Mouse (Mus musculus) ES-E14 (cell line): ENCODE measurements around the gene Olfr288. TPM values are rescaled to one million over a fixed set of nuclear protein-coding genes. Genes with fewer than 3 reads are reported as not detected.

ENCODE experiments used
- DNase-seq: peaks from one replicate; pipeline ENCODE4 v3.0.0-alpha.2; 2013; ENCODE audit warnings: low read depth, low spot score
- H3K27ac ChIP-seq: 2 replicates; pipeline ENCODE4 v1.5.1; 2012; ENCODE audit warnings: low read depth, mild to moderate bottlenecking, low read length, moderate library complexity, mixed read lengths; ENCODE audit not compliant: poor library complexity, insufficient read depth, severe bottlenecking
- H3K36me3 ChIP-seq: 2 replicates; pipeline ENCODE4 v1.6.1; 2012; ENCODE audit warnings: mild to moderate bottlenecking, low read length, moderate library complexity, mixed read lengths; ENCODE audit not compliant: control insufficient read depth, poor library complexity, insufficient read depth, severe bottlenecking
- H3K4me1 ChIP-seq, 2 experiments: fragments of 150-350 bp in 1 of 2; sonication (generic) in 1 of 2; 2 replicates each; pipeline ENCODE4 v1.6.1; 2012; ENCODE audit warnings: low read length in 2 of 2, mild to moderate bottlenecking in 1 of 2, mixed read lengths in 1 of 2; ENCODE audit not compliant: control insufficient read depth in 2 of 2, insufficient read depth in 2 of 2, poor library complexity in 1 of 2
- H3K4me3 ChIP-seq, 2 experiments: fragments of 150-350 bp in 1 of 2; sonication (generic) in 1 of 2; 2 replicates each; pipeline ENCODE4 v1.5.1; 2012; ENCODE audit warnings: low read length in 2 of 2, low read depth in 1 of 2, mild to moderate bottlenecking in 1 of 2, mixed read lengths in 1 of 2; ENCODE audit not compliant: insufficient read depth in 1 of 2, poor library complexity in 1 of 2, severe bottlenecking in 1 of 2
- H3K9ac ChIP-seq: 2 replicates; pipeline ENCODE4 v1.6.1; 2012; ENCODE audit warnings: low read depth, mild to moderate bottlenecking, low read length, mixed read lengths; ENCODE audit not compliant: poor library complexity, insufficient read depth, severe bottlenecking
- H3K9me3 ChIP-seq: fragments of 150-350 bp; sonication (generic); 2 replicates; pipeline ENCODE4 v1.6.1; 2012; ENCODE audit warnings: low read depth, mild to moderate bottlenecking, low read length; ENCODE audit not compliant: control insufficient read depth, insufficient read depth
- CHD2 ChIP-seq: IDR thresholded peaks from 2 replicates; pipeline ENCODE4 v1.6.1; 2014; ENCODE audit warnings: mild to moderate bottlenecking, low read depth, low read length, inconsistent platforms
- HCFC1 ChIP-seq: IDR thresholded peaks from 2 replicates; pipeline ENCODE4 v1.6.1; 2012; ENCODE audit warnings: low read length, inconsistent platforms, borderline replicate concordance; ENCODE audit not compliant: insufficient read depth
- MAFK ChIP-seq: IDR thresholded peaks from 2 replicates; pipeline ENCODE4 v1.6.1; 2014; ENCODE audit warnings: mild to moderate bottlenecking, low read depth, low read length, inconsistent platforms; ENCODE audit not compliant: insufficient read depth
- ZC3H11A ChIP-seq: IDR thresholded peaks from 2 replicates; pipeline ENCODE4 v1.6.1; 2012; ENCODE audit warnings: low read depth, mild to moderate bottlenecking, inconsistent platforms, low read length, borderline replicate concordance
- ZNF384 ChIP-seq: IDR thresholded peaks from 2 replicates; pipeline ENCODE4 v1.6.1; 2012; ENCODE audit warnings: low read depth, low read length, inconsistent platforms
- in situ Hi-C, 2 experiments: fragments of 600-800 bp; cut with MboI; formaldehyde crosslinking; loops; one replicate each; pipeline ENCODE4 v1.15.1; 2025; ENCODE audit warnings: low sequenced_read_pairs in 2 of 2, inconsistent platforms in 1 of 2; ENCODE audit not compliant: unreplicated experiment in 2 of 2
- total RNA-seq: library from RNA; depleted of rRNA; stranded (reverse); fragments of 300-350 nt; gene quantifications from 2 replicates; pipeline ENCODE4 v1.2.3, GENCODE M21; 2012

The Olfr288 gene
- total RNA-seq, 1 experiment = not detected

GRCm38 (mm10) chr15:98162561-98162960 is 32.8 kb downstream of the Olfr288 start:
- in situ Hi-C loops = no loop called here
- TF ChIP-seq ZNF384 = no peak
- no peak for TF ChIP-seq MAFK
- no peak for TF ChIP-seq ZC3H11A
- no peak for TF ChIP-seq HCFC1
- TF ChIP-seq CHD2 = no peak
- H3K9me3 ChIP-seq = no peaks in the 10 kb centered on the region
- DNase-seq = no peak
- H3K9ac ChIP-seq = no peak overlapping the region
- H3K36me3 ChIP-seq = no peaks in the 10 kb centered on the region
- no peak overlapping the region for H3K27ac ChIP-seq
- peaks cover 0 to 8% of the 10 kb centered on the region in 2 experiments; a peak in 2 of 4 replicates for H3K4me1 ChIP-seq
- no peak overlapping the region for H3K4me3 ChIP-seq

GRCm38 (mm10) chr15:98161026-98161805 is 34.1 kb downstream of the Olfr288 start:
- Histone ChIP-seq H3K9me3 (no peaks in the 10 kb centered on the region), H3K9ac (no peak overlapping the region), H3K4me3 (no peak overlapping the region), H3K36me3 (no peaks in the 10 kb centered on the region), H3K27ac (no peak overlapping the region), H3K4me1 (peaks cover 0 to 8% of the 10 kb centered on the region in 2 experiments; a peak in 2 of 4 replicates)
- in situ Hi-C loops = no loop called here
- TF ChIP-seq HCFC1 = no peak
- no peak for TF ChIP-seq CHD2
- no peak for TF ChIP-seq ZC3H11A
- TF ChIP-seq MAFK = no peak
- no peak for TF ChIP-seq ZNF384
- no peak for DNase-seq

GRCm38 (mm10) chr15:98157253-98157652 is 38.1 kb downstream of the Olfr288 start:
- H3K27ac ChIP-seq = no peak overlapping the region
- H3K9ac ChIP-seq = no peak overlapping the region
- DNase-seq = no peak
- in situ Hi-C loops = no loop called here
- TF ChIP-seq ZC3H11A (no peak), CHD2 (no peak), MAFK (no peak), HCFC1 (no peak), ZNF384 (no peak)
- H3K9me3 ChIP-seq = no peaks in the 10 kb centered on the region
- H3K36me3 ChIP-seq = no peaks in the 10 kb centered on the region
- no peak overlapping the region for H3K4me3 ChIP-seq
- H3K4me1 ChIP-seq = peaks cover 0 to 12% of the 10 kb centered on the region in 2 experiments; a peak in 2 of 4 replicates

GRCm38 (mm10) chr15:98155944-98156343 is 39.4 kb downstream of the Olfr288 start:
- DNase-seq = no peak
- TF ChIP-seq ZNF384 = peak; percentile 72
- no peak for TF ChIP-seq HCFC1
- TF ChIP-seq MAFK = no peak
- TF ChIP-seq ZC3H11A = no peak
- Histone ChIP-seq H3K9ac (peak overlapping the region; percentile 50; the same call in 1 of the 2 replicates), H3K4me1 (peaks cover 0 to 7% of the 10 kb centered on the region in 2 experiments; a peak in 2 of 4 replicates), H3K27ac (peak overlapping the region; percentile 75), H3K9me3 (no peaks in the 10 kb centered on the region), H3K36me3 (no peaks in the 10 kb centered on the region), H3K4me3 (no peak overlapping the region)
- in situ Hi-C loops = no loop called here
